Mouse (Mus musculus) kidney, postnatal 25 days (tissue): ENCODE measurements at regions not wholly inside any gene's neighbourhood (a gene's known extent, or its start where the extent isn't known, plus 50 kb on each side); places are given as distances from the start of the nearest gene placed in this dataset.

Source experiments
- DNase-seq, 2 experiments: peaks; one replicate each; pipeline ENCODE4 v3.0.0; 2021; ENCODE audit warnings: mixed read lengths in 2 of 2

GRCm38 (mm10) chr2:48260299-48260698, 553.6 kb upstream of the Acvr2a start:
- DNase-seq = no peak
